Mouse (Mus musculus) midbrain, postnatal 0 days (tissue): ENCODE measurements around the gene Ncbp1. TPM values are rescaled to one million over a fixed set of nuclear protein-coding genes. Genes with fewer than 3 reads are reported as not detected.
A peak's percentile ranks its signal among the peaks of the same experiment; 100 is the strongest.

Experiments
- ATAC-seq: fragments of 200-750 bp; cut with Nextera tagmentation; 2 replicates; pipeline ENCODE4 v1.8.0; 2017; ENCODE audit warnings: moderate number of reproducible peaks, mild to moderate bottlenecking, moderate TSS enrichment, moderate library complexity; ENCODE audit not compliant: low FRiP score
- DNase-seq: peaks from one replicate; pipeline ENCODE4 v3.0.0-alpha.2; 2015; ENCODE audit warnings: low spot score
- H3K27ac ChIP-seq: fragments of 300-500 bp; sonication (generic); 2 replicates; pipeline ENCODE4 v1.5.1; 2014; ENCODE audit warnings: low read depth, mild to moderate bottlenecking, low read length, mixed read lengths
- H3K27me3 ChIP-seq: fragments of 300-500 bp; sonication (generic); 2 replicates; pipeline ENCODE4 v1.6.1; 2014; ENCODE audit warnings: low read length, control low read depth, mixed read lengths; ENCODE audit not compliant: insufficient read depth
- H3K36me3 ChIP-seq: fragments of 300-500 bp; sonication (generic); 2 replicates; pipeline ENCODE4 v1.6.1; 2014; ENCODE audit warnings: low read length, control low read depth, mixed read lengths; ENCODE audit not compliant: insufficient read depth
- H3K4me1 ChIP-seq: fragments of 300-500 bp; sonication (generic); 2 replicates; pipeline ENCODE4 v1.6.1; 2014; ENCODE audit warnings: mild to moderate bottlenecking, control low read depth, antibody characterized with exemption, low read length, mixed read lengths; ENCODE audit not compliant: insufficient read depth
- H3K4me2 ChIP-seq: fragments of 300-500 bp; sonication (generic); 2 replicates; pipeline ENCODE4 v1.6.1; 2014; ENCODE audit warnings: low read depth, mild to moderate bottlenecking, low read length, mixed read lengths; ENCODE audit not compliant: poor library complexity, severe bottlenecking
- H3K4me3 ChIP-seq: fragments of 300-500 bp; sonication (generic); 2 replicates; pipeline ENCODE4 v1.5.1; 2014; ENCODE audit warnings: low read depth, mild to moderate bottlenecking, low read length, moderate library complexity
- H3K9ac ChIP-seq: fragments of 300-500 bp; sonication (generic); replicated peaks from 2 replicates; pipeline ENCODE4 v1.6.1; 2014; ENCODE audit warnings: mild to moderate bottlenecking, low read length, moderate library complexity, mixed read lengths; ENCODE audit not compliant: poor library complexity, severe bottlenecking
- H3K9me3 ChIP-seq: fragments of 300-500 bp; sonication (generic); 2 replicates; pipeline ENCODE4 v1.6.1; 2016; ENCODE audit warnings: low read length, control low read depth
- CTCF ChIP-seq: IDR thresholded peaks from 2 replicates; pipeline ENCODE4 v1.5.1; 2016; ENCODE audit warnings: antibody characterized with exemption, mild to moderate bottlenecking
- WGBS: fragments of 180-500 bp; shearing (Covaris S2); extraction: QIAGEN DNeasy Blood & Tissue Kit; methylation state at CpG from one replicate; pipeline ENCODE4 v1.1.7; 2014; 5-methylcytosine and 5-hydroxymethylcytosine counted together
- polyA plus RNA-seq: library from polyadenylated mRNA; unstranded; fragments of >200 nt; fragmentation: Nextera tagmentation; extraction: Ambion mirVana; gene quantifications from 2 replicates; pipeline ENCODE4 v1.2.1, GENCODE M21; 2015
- total RNA-seq: library from RNA; depleted of rRNA; stranded (reverse); fragments of >200 nt; gene quantifications from 2 replicates; pipeline ENCODE4 v1.2.3, GENCODE M21; 2014; rRNA removed

Ncbp1 gene
- total and polyA plus RNA-seq, 2 experiments from 2014 or later, result 33.4 to 45.9 TPM

DNA sequence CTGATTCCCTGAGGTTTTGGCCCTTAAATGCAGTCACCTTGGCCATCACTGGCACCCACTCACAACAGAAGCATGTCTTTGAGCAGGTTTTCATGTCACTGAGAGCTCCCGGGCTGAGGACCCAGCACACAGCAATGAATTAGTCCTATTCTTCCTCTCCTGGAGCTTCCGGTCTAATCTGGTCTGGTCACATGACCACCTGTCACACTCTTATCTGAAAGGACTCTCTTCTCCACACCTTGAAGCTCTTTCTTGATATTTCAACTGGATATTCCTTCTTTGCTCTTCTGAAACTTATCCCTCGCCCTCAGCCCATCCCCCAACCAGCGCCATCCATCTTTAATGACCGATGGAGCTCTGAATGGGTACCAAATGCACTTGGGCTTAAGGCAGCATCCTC is 59.7 kb downstream of the Ncbp1 start:
- TF ChIP-seq CTCF, result no peak
- no peak overlapping the region for H3K27ac ChIP-seq
- peaks cover 9% of the 10 kb centered on the region for H3K27me3 ChIP-seq
- H3K4me3 ChIP-seq, result no peak overlapping the region
- no peak overlapping the region for H3K4me2 ChIP-seq
- H3K9ac ChIP-seq, result no peak overlapping the region
- H3K9me3 ChIP-seq, result no peaks in the 10 kb centered on the region
- ATAC-seq (no peak), DNase-seq (no peak)
- H3K36me3 ChIP-seq, result no peaks in the 10 kb centered on the region
- WGBS, result 74% methylated on average over 5 of the region's 5 CpGs
- peaks cover 13% of the 10 kb centered on the region for H3K4me1 ChIP-seq

- H3K4me1 ChIP-seq, result no peaks in the 10 kb centered on the region
- peak overlapping the region; percentile 63 for H3K4me2 ChIP-seq
- H3K4me3 ChIP-seq, result peak overlapping the region; percentile 43
- H3K27me3 ChIP-seq, result peaks cover 9% of the 10 kb centered on the region
- ATAC-seq (peak; percentile 80), DNase-seq (peak; percentile 93)
- H3K27ac ChIP-seq, result peak overlapping the region; percentile 93
- H3K9me3 ChIP-seq, result no peaks in the 10 kb centered on the region
- no peaks in the 10 kb centered on the region for H3K36me3 ChIP-seq
- WGBS, result 14% methylated on average over 7 of the region's 7 CpGs
- TF ChIP-seq CTCF, result peak; percentile 94
- H3K9ac ChIP-seq, result peak overlapping the region; percentile 76
These were observed 63.6 kb downstream of the Ncbp1 start for GRCm38 (mm10) chr4:46201834-46202561.

DNA sequence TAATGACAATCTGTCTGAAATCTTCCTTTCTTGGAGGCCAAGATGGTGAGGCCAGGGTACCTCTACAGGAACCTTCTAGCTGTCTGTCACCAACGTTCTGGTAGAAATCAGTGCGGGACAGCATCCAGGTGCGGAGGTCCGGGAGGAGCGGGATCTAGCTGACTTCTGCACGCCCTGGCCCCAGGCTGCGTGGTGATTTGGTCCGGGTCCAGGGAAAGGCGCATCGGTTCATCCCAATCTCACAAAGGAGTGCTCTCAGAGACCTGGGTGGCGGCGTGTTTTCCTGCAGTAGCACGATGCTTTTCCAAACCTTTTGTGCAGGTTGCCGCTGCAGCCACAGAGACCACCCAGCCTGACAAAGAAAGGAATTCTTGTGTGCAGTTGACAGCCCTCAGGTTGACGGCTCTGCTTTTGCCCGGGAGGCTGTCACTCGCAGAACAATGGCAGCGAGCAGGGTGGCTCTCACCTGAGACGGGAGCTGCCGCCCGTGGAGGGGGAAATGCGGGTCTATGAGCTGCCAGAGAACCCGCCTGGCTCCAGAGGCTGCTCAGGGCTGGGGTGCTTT is 64.2 kb downstream of the Ncbp1 start:
- TF ChIP-seq CTCF, result no peak
- ATAC-seq, result peak; percentile 59
- H3K4me1 ChIP-seq, result no peaks in the 10 kb centered on the region
- H3K4me2 ChIP-seq, result peak overlapping the region; percentile 63
- H3K27ac ChIP-seq, result peak overlapping the region; percentile 93
- no peaks in the 10 kb centered on the region for H3K9me3 ChIP-seq
- WGBS, result 2% methylated on average over 23 of the region's 23 CpGs
- H3K9ac ChIP-seq, result peak overlapping the region; percentile 76
- peak overlapping the region; percentile 43 for H3K4me3 ChIP-seq
- peak; percentile 28 for DNase-seq
- H3K36me3 ChIP-seq, result no peaks in the 10 kb centered on the region
- H3K27me3 ChIP-seq, result peaks cover 9% of the 10 kb centered on the region

GRCm38 (mm10) chr4:46221090-46221489 is 82.7 kb downstream of the Ncbp1 start:
- TF ChIP-seq CTCF, result no peak
- Histone ChIP-seq H3K9ac (no peak overlapping the region), H3K4me1 (no peaks in the 10 kb centered on the region), H3K27me3 (no peaks in the 10 kb centered on the region), H3K4me3 (no peak overlapping the region), H3K4me2 (no peak overlapping the region), H3K9me3 (no peaks in the 10 kb centered on the region), H3K36me3 (no peaks in the 10 kb centered on the region), H3K27ac (no peak overlapping the region)
- DNase-seq (no peak), ATAC-seq (no peak)
- 88% methylated on average over 3 of the region's 3 CpGs for WGBS

Other genes starting within 250 kb of the Ncbp1 start
- gene Ccdc180, start 248.3 kb upstream of the Ncbp1 start, total RNA-seq, result 0.27 and 0.52 TPM in 2 replicates
- gene Ccdc180, start 248.3 kb upstream of the Ncbp1 start, polyA plus RNA-seq, result 0.27 and 0.48 TPM in 2 replicates
- gene Tdrd7, start 173.3 kb upstream of the Ncbp1 start, total RNA-seq, result 28.0 and 35.3 TPM in 2 replicates
- 21.4 and 24.1 TPM in 2 replicates for gene Tdrd7, start 173.3 kb upstream of the Ncbp1 start, polyA plus RNA-seq
- 0.42 and 0.55 TPM in 2 replicates for gene Tmod1, start 99.7 kb upstream of the Ncbp1 start, total RNA-seq
- 0.75 and 1.0 TPM in 2 replicates for gene Tmod1, start 99.7 kb upstream of the Ncbp1 start, polyA plus RNA-seq
- gene Tstd2, start 81 bp downstream of the Ncbp1 start, total RNA-seq, result 25.1 and 27.6 TPM in 2 replicates
- gene Tstd2, start 81 bp downstream of the Ncbp1 start, polyA plus RNA-seq, result 16.3 and 18.9 TPM in 2 replicates
- 13.2 and 24.6 TPM in 2 replicates for gene Xpa, start 57.7 kb downstream of the Ncbp1 start, total RNA-seq
- gene Xpa, start 57.7 kb downstream of the Ncbp1 start, polyA plus RNA-seq, result 35.5 and 35.9 TPM in 2 replicates
- not detected in 2 replicates for gene Foxe1, start 205.0 kb downstream of the Ncbp1 start, total RNA-seq
- not detected in 2 replicates for gene Foxe1, start 205.0 kb downstream of the Ncbp1 start, polyA plus RNA-seq